Mouse (Mus musculus): ENCODE data around the gene Dgke. TPM values are rescaled to one million over a fixed set of nuclear protein-coding genes. Genes with fewer than 3 reads are reported as not detected.
"Not testable (repeated sequence)": the region's sequence is repeated elsewhere in the genome, so short reads cannot be mapped to it uniquely, and the experiment has no call there.

Dgke gene
- polyA plus RNA-seq, 1 experiment from 2014 or later, result 0.69 TPM

GRCm38 (mm10) chr11:89059919-89060422 lies 6.7 kb downstream of the Dgke start:
- H3K4me2 ChIP-seq, result peak overlapping the region; percentile 99
- no peaks in the 10 kb centered on the region for H3K9me3 ChIP-seq (replicated peaks)
- no peaks in the 10 kb centered on the region for H3K36me3 ChIP-seq
- H3K4me1 ChIP-seq (replicated peaks), result peaks cover 50% of the 10 kb centered on the region
- peak overlapping the region; percentile 77 for H3K9ac ChIP-seq
- DNase-seq (peak; percentile 28), ATAC-seq (ENCODE audit: low read depth) (peak; percentile 39)
- H3K27me3 ChIP-seq, result no peaks in the 10 kb centered on the region
- no peak overlapping the region; the same call in 1 of the 2 replicates for H3K27ac ChIP-seq
- peak overlapping the region; percentile 78 for H3K4me3 ChIP-seq (replicated peaks)
- under 1% methylated on average over 33 of the region's 33 CpGs for WGBS (ENCODE audit: insufficient replicate concordance)

- WGBS (ENCODE audit: insufficient replicate concordance), result 60% methylated on average over 11 of the region's 11 CpGs
- Histone ChIP-seq H3K9me3 (replicated peaks) (no peaks in the 10 kb centered on the region), H3K4me3 (replicated peaks) (peak overlapping the region; percentile 78), H3K27me3 (no peaks in the 10 kb centered on the region), H3K4me1 (replicated peaks) (peaks cover 37% of the 10 kb centered on the region), H3K9ac (peak overlapping the region; percentile 77; the same call in 1 of the 2 replicates), H3K27ac (no peak overlapping the region), H3K4me2 (peak overlapping the region; percentile 99), H3K36me3 (peaks cover 4% of the 10 kb centered on the region; the same call in 1 of the 2 replicates)
- DNase-seq (no peak), ATAC-seq (ENCODE audit: low read depth) (no peak)
These were observed 8.0 kb downstream of the Dgke start for GRCm38 (mm10) chr11:89058515-89059270.

GRCm38 (mm10) chr11:89055931-89056690 lies 10.5 kb downstream of the Dgke start:
- DNase-seq, result no peak
- no peak overlapping the region for H3K9ac ChIP-seq
- H3K4me1 ChIP-seq (replicated peaks), result peaks cover 34% of the 10 kb centered on the region
- no peak overlapping the region for H3K4me2 ChIP-seq
- no peaks in the 10 kb centered on the region for H3K9me3 ChIP-seq (replicated peaks)
- ATAC-seq (ENCODE audit: low read depth), result no peak
- no peak overlapping the region for H3K27ac ChIP-seq
- H3K4me3 ChIP-seq (replicated peaks), result no peak overlapping the region
- H3K27me3 ChIP-seq, result no peaks in the 10 kb centered on the region
- WGBS (ENCODE audit: insufficient replicate concordance), result 77% methylated on average over 13 of the region's 13 CpGs
- peaks cover 5% of the 10 kb centered on the region; the same call in 1 of the 2 replicates for H3K36me3 ChIP-seq

- ATAC-seq (ENCODE audit: low read depth) (no peak), DNase-seq (no peak)
- peaks cover 15% of the 10 kb centered on the region for H3K36me3 ChIP-seq
- H3K9me3 ChIP-seq (replicated peaks), result no peaks in the 10 kb centered on the region
- H3K4me3 ChIP-seq (replicated peaks), result no peak overlapping the region
- no peaks in the 10 kb centered on the region for H3K27me3 ChIP-seq
- no peaks in the 10 kb centered on the region for H3K4me1 ChIP-seq (replicated peaks)
- H3K4me2 ChIP-seq, result no peak overlapping the region
- 56% methylated on average over 6 of the region's 6 CpGs for WGBS (ENCODE audit: insufficient replicate concordance)
- no peak overlapping the region for H3K27ac ChIP-seq
- no peak overlapping the region for H3K9ac ChIP-seq
These were observed 14.9 kb downstream of the Dgke start for GRCm38 (mm10) chr11:89051767-89052166.

- no peak for ATAC-seq (ENCODE audit: low read depth)
- no peaks in the 10 kb centered on the region for H3K9me3 ChIP-seq (replicated peaks)
- H3K4me2 ChIP-seq, result no peak overlapping the region
- H3K9ac ChIP-seq, result no peak overlapping the region
- WGBS (ENCODE audit: insufficient replicate concordance), result 67% methylated on average over 3 of the region's 3 CpGs
- H3K27me3 ChIP-seq, result no peaks in the 10 kb centered on the region
- no peak for DNase-seq
- H3K4me1 ChIP-seq (replicated peaks), result no peaks in the 10 kb centered on the region
- no peak overlapping the region for H3K27ac ChIP-seq
- no peak overlapping the region for H3K4me3 ChIP-seq (replicated peaks)
- H3K36me3 ChIP-seq, result peaks cover 29% of the 10 kb centered on the region
These were observed 20.6 kb downstream of the Dgke start for GRCm38 (mm10) chr11:89046021-89046420.

GRCm38 (mm10) chr11:89045501-89045900 lies 21.1 kb downstream of the Dgke start:
- H3K9me3 ChIP-seq (replicated peaks), result not testable (repeated sequence)
- WGBS (ENCODE audit: insufficient replicate concordance), result 91% methylated on average over 3 of the region's 3 CpGs
- H3K36me3 ChIP-seq, result peaks cover 31% of the 10 kb centered on the region

GRCm38 (mm10) chr11:89043046-89043445 lies 23.6 kb downstream of the Dgke start:
- ATAC-seq (ENCODE audit: low read depth) (no peak), DNase-seq (no peak)
- Histone ChIP-seq H3K27ac (no peak overlapping the region), H3K9ac (no peak overlapping the region), H3K27me3 (no peaks in the 10 kb centered on the region), H3K36me3 (peaks cover 39% of the 10 kb centered on the region), H3K4me1 (replicated peaks) (no peaks in the 10 kb centered on the region), H3K9me3 (replicated peaks) (no peaks in the 10 kb centered on the region), H3K4me2 (no peak overlapping the region), H3K4me3 (replicated peaks) (no peak overlapping the region)
- 80% methylated on average over 7 of the region's 7 CpGs for WGBS (ENCODE audit: insufficient replicate concordance)

More at GRCm38 (mm10) chr11:89045501-89045900, 21.1 kb downstream of the Dgke start:
- ATAC-seq (ENCODE audit: low read depth); H3K4me3 ChIP-seq (replicated peaks); H3K4me2 ChIP-seq; DNase-seq; H3K27me3 ChIP-seq; H3K4me1 ChIP-seq (replicated peaks); H3K9ac ChIP-seq; H3K27ac ChIP-seq: not testable (repeated sequence)

GRCm38 (mm10) chr11:89041073-89041472 lies 25.6 kb downstream of the Dgke start:
- not testable (repeated sequence) for H3K9me3 ChIP-seq (replicated peaks); DNase-seq; H3K9ac ChIP-seq; H3K4me1 ChIP-seq (replicated peaks); H3K27me3 ChIP-seq; H3K27ac ChIP-seq; H3K4me3 ChIP-seq (replicated peaks); H3K4me2 ChIP-seq; ATAC-seq (ENCODE audit: low read depth)
- 82% methylated on average over 6 of the region's 7 CpGs for WGBS (ENCODE audit: insufficient replicate concordance)
- peaks cover 35% of the 10 kb centered on the region for H3K36me3 ChIP-seq

GRCm38 (mm10) chr11:89039325-89039724 lies 27.3 kb downstream of the Dgke start:
- no peak for DNase-seq
- WGBS (ENCODE audit: insufficient replicate concordance), result 33% methylated on average over 3 of the region's 3 CpGs
- no peak overlapping the region for H3K4me2 ChIP-seq
- H3K4me1 ChIP-seq (replicated peaks), result no peaks in the 10 kb centered on the region
- no peak overlapping the region for H3K9ac ChIP-seq
- H3K9me3 ChIP-seq (replicated peaks), result no peaks in the 10 kb centered on the region
- ATAC-seq (ENCODE audit: low read depth), result no peak
- peaks cover 20% of the 10 kb centered on the region for H3K36me3 ChIP-seq
- no peak overlapping the region for H3K4me3 ChIP-seq (replicated peaks)
- H3K27me3 ChIP-seq, result no peaks in the 10 kb centered on the region
- no peak overlapping the region for H3K27ac ChIP-seq

- ATAC-seq (ENCODE audit: low read depth), result no peak
These were observed 28.2 kb downstream of the Dgke start for GRCm38 (mm10) chr11:89038496-89038895.

GRCm38 (mm10) chr11:89035552-89035951 lies 31.1 kb downstream of the Dgke start:
- DNase-seq (no peak), ATAC-seq (ENCODE audit: low read depth) (no peak)
- H3K9me3 ChIP-seq (replicated peaks), result no peaks in the 10 kb centered on the region
- no peak overlapping the region for H3K4me3 ChIP-seq (replicated peaks)
- no peak overlapping the region for H3K27ac ChIP-seq
- H3K4me1 ChIP-seq (replicated peaks), result no peaks in the 10 kb centered on the region
- H3K9ac ChIP-seq, result no peak overlapping the region
- peaks cover 15% of the 10 kb centered on the region for H3K36me3 ChIP-seq
- H3K4me2 ChIP-seq, result no peak overlapping the region
- H3K27me3 ChIP-seq, result no peaks in the 10 kb centered on the region
- 72% methylated on average over 3 of the region's 3 CpGs for WGBS (ENCODE audit: insufficient replicate concordance)

More at GRCm38 (mm10) chr11:89038496-89038895, 28.2 kb downstream of the Dgke start:
- Histone ChIP-seq H3K27me3 (no peaks in the 10 kb centered on the region), H3K9me3 (replicated peaks) (no peaks in the 10 kb centered on the region), H3K27ac (no peak overlapping the region), H3K4me1 (replicated peaks) (no peaks in the 10 kb centered on the region), H3K9ac (no peak overlapping the region), H3K36me3 (peaks cover 17% of the 10 kb centered on the region), H3K4me3 (replicated peaks) (no peak overlapping the region), H3K4me2 (no peak overlapping the region)
- 84% methylated on average over 6 of the region's 6 CpGs for WGBS (ENCODE audit: insufficient replicate concordance)
- no peak for DNase-seq

All from liver, embryonic 13.5 days (tissue).